Mouse (Mus musculus): ENCODE measurements around the gene Olfr1256.

Olfr1256 gene

GRCm38 (mm10) chr2:89841455-89841854 lies at the start of gene Olfr1256:
Gene Olfr1256, minus strand, starts transcription at chr2:89841555.
- in situ Hi-C loops (cut with MboI, MseI): no loop called here

DNA sequence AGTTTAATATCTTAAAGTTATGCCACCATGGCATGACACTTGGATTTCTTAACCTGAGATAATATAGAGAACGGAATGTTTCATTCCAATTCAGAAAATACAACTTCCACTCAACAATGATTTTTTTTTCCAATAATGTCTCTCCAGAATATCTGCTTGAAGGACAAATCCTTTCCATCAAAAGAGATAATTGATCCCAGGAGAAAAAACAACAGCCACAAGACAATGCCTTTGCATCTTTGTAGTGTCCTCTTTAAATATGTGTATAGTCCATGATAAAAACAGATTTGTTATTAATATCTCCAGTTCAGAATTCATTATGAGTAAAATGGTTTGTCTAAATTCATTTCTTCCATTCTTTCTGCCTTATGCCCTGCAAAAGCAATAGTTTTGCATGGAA lies 36.8 kb upstream of the Olfr1256 start, which contains the start of gene Olfr1257:
Olfr1257 (plus strand) TSS at position 301 of the 400 bp plus-strand sequence.
- in situ Hi-C loops (cut with MboI, MseI): no loop called here

DNA sequence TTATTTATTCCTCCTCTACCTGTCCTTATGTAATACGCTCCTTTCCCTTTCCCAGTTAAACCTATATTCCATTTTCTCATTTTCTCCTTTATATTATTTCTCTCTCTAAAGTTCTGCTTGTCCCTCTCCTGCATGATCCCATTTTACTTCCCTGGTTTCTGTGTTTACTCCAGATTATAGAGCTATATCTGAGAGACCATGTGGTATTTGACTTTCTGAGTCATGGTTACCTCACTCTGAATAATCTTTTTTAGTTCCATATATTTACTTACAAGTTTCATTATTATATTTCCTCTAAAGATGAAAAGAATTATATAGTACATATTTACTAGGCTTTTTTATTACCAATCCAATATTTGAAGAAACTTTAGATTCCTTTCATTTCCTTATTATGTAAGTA lies 7.9 kb upstream of the Olfr1256 start:
- in situ Hi-C loops (cut with MboI, MseI): no loop called here

DNA sequence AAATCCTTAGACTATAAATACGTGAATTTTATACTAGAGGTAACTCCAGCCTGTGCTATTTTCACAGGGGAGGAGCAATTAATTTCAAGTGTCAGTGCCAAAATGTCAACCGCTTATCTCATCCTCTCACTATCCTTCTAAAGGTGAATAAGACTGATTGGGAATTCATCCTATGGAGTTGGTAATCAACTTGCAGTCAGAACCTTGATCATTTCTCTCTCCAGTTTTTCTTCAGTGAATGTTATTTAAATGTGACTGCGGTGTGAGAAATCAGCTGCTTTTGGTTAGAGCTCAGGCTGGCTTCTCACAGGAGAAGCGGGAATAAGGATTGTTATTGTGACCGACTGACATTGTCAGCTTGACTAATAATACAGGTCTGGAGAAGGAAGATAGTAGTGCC lies 6.8 kb upstream of the Olfr1256 start, which contains the start of gene Olfr48:
Olfr48 (minus strand) TSS at position 101 of the 400 bp plus-strand sequence.
- in situ Hi-C loops (cut with MboI, MseI): no loop called here

GRCm38 (mm10) chr2:89820216-89820615 lies 21.1 kb downstream of the Olfr1256 start:
- in situ Hi-C loops (cut with MboI, MseI): no loop called here

DNA sequence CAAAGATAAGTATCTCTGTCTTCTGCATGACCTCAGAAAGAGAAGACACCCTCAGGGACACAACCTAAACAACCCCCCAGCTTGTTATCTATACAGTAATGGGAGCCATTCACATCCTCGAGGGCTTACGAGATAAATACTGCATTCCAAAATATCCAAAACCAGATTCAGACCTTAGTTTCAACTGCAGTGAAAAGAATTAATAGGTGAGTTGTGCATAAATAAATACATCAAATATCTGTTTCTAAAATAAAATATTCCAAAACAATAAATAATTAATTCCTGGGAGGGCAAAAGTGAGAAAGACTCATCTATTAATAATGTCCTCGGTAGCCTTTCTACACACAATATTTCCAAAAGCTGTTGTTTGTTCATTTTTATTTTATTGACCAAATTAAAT lies 29.6 kb downstream of the Olfr1256 start, which contains the start of gene Olfr1255:
Olfr1255 (plus strand) TSS at position 301 of the 400 bp plus-strand sequence.
- in situ Hi-C loops (cut with MboI, MseI): no loop called here

GRCm38 (mm10) chr2:89810751-89811150 lies 30.6 kb downstream of the Olfr1256 start:
- in situ Hi-C loops (cut with MboI, MseI): no loop called here

- in situ Hi-C loops (cut with MboI, MseI): no loop called here
Observed at GRCm38 (mm10) chr2:89799583-89799982, 41.8 kb downstream of the Olfr1256 start.

DNA sequence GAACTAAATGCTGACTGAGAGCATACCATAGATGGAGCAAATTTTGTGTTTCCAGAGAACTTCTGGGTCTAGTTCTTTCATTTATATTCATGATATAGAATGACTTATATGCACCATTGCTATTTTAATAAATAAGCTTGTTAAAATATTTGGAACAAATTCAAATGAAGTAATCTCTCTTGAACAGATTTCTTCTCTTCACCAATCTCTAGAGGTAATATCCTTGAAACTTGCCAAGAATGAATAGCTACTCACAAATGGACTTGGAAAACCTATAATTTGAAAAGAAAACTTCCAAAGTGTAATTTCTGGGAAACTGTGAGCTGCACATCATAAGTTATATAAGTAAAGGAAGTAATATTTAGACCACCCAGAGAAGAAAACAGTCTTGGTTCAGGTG lies 47.8 kb downstream of the Olfr1256 start, which contains the start of gene Olfr1254:
Olfr1254 (minus strand) TSS at position 101 of the 400 bp plus-strand sequence.
- in situ Hi-C loops (cut with MboI, MseI): no loop called here
